Mouse (Mus musculus): ENCODE data around the gene Gab2. TPM values are rescaled to one million over a fixed set of nuclear protein-coding genes. Genes with fewer than 3 reads are reported as not detected.

Gene Gab2
- 10 to 100 TPM; 10.6 to 12.7 TPM for total RNA-seq (2021)

DNA sequence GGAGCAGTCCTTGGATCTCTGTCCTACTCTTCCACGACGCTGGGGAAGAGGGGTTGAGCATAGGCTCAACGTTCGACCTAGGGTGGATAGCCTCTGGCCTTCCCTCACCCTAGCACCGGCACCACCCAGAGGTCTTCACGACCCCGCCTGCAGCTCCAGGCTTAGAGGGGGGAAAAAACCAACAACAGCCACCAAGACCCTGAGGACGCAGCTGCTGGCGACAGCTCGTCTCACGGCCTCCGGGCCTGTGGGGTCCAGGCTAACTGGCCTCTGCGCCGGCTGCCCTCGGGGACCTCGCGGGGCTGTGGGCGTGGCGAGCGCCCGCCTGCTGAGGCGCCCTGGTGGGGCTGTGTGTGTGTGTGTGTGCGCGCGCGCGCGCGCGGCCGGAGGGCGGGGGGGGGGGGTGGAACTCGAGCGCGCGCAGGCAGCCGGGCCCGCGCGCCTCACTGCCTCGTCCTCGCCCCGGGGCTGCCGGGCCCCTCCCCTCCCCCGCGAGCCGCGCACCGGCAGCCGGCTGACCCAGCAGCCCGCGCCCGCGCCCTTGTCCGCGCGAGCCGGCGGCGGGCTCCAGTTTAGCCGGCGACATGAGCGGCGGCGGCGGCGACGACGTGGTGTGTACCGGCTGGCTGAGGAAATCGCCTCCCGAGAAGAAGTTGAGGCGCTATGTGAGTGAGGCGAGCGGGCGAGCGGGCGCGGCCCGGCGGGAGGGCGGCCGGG is at the start of gene Gab2:
Gene Gab2, plus strand, starts transcription at position 345 of the 717 bp plus-strand sequence.
- DNase-seq, result peak; percentile 58 to 60

DNA sequence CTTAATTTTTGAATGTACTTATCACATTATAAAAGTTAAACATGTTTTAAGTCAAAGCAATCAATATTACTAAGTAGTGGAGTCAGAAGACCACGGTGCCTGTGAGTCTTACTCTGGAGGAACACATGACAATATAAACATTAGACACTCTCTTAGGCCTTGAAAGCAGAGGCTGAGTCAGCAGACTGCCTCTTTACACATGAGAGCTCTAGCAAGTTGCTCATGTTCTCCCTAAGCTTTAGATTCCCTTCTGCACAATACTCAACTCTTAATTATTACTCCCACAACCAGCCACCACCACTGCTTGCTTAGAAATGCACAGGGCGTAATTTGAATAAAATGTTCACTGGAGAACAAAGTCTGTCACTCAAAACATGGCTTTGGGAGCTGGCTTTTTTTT is 49.0 kb upstream of the Gab2 start:
- no peak for DNase-seq

DNA sequence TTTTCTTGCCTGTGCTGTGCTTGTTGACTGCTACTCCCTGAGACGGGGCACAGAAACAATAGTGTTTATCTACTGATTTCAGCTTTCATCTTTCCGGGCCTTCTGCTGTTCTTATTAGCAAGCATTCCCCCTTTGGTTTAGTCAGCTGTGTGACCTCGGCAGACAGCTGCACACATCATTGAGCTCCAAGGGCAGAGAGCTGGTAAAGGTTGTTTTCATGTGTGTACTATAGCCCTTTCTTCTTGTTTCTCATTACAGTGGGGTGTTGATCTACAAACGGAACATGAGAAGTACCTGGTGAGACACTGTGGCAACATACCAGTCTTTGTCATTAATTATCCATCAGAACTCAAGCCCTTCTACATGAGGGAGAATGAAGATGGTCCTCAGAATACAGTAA is 41.7 kb upstream of the Gab2 start:
- DNase-seq, result no peak

DNA sequence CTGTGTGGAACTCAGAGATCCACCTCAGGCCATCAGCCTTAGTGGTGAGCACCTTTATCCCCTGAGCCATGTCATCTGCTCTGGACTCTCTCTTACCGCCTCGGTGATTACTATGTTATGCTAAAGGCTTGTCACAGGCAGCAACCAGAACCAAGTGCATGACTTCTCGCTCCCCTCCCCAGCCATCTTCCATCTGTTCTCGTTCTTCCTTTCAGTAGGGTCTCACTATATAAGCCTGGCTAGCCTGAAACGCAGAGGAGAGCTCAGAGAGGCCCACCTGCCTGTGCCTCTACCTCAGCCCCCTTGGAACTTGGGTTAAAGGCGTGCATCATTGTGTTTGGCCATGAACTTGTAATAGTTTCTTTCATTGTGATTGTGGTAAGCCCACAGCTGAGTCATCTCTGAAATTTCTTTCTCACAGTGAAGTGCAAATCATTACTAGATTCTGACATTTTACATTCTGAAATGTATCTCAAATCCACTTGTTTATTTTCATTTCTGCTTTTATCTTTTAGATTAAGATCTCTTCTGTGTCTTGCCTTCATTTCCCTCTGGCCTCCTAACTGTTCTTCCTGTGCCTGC is 39.4 kb upstream of the Gab2 start:
- DNase-seq, result no peak

DNA sequence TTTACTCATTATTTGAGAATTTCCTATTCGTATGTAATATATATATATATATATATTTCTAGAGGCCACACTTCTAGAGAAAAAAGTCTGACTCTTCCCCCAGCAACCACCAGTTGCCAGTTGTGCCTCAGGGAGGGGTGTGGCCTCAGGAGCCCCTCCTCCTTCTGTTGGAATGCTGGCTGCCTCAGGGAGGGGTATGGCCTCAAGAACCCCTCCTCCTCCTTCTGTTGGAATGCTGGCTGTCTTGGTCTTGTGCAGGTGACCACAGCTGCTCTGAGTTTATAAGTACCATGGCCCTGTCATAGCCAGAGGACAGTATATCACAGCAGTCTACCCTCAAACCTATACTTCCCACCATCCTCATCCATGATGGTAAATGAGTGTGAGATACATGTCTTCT is 38.4 kb upstream of the Gab2 start:
- DNase-seq, result no peak

DNA sequence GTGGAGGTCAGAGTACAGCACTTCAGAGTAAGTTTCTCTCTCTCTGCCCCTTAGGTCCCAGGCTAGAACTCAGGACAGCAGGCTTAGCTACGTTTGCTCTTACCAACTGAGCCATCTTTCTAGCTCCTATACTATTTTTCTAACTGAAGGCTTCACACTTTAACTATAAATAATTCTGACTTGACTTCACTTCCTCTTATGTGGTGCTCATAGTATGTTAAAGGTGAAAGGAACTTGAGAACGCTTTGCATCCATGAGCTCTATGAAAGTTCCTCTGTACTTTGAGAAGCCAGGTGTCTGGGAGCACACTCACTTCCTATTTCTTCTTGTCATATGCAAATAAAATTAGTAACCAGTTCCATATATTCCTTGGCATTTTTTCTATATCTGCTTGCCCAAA is 20.4 kb upstream of the Gab2 start:
- no peak for DNase-seq

DNA sequence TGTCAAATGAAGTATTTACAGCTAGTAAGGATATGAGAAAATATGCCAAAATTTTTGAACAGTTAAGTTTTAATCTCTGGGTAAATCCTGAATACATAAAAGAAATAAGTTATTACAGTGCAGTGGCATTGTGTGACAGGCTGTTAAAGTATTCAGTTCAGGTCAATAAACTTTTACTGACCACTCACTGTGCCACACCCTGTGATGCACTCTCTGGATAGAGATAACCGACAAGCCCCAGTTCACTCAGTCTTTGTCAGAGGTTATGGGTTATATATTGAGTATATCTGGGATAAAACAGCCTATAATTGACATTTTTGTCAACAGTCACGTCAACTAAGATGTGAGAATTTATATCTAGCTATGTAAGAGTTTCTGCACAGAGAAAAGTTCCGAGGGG is 9.9 kb upstream of the Gab2 start:
- no peak for DNase-seq

DNA sequence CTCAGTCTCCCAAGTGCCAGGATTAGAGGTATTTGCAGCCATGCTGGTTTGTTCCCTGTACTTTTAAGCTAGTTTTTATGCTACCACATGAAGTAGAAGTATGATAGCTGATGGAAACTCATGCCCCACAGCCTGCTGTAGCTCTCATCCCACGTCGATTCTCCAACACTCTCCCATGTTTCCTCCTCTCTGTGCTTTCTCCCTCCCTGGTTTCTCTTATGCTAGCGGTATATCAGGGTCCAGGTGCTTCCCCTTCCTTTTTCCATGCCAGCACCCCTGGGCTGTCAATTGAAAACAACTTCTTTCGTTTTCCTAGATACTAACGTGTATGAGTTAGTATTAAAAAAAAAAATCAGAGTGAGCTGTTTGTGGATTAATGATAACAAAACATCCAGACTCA is 9.3 kb upstream of the Gab2 start:
- no peak for DNase-seq

DNA sequence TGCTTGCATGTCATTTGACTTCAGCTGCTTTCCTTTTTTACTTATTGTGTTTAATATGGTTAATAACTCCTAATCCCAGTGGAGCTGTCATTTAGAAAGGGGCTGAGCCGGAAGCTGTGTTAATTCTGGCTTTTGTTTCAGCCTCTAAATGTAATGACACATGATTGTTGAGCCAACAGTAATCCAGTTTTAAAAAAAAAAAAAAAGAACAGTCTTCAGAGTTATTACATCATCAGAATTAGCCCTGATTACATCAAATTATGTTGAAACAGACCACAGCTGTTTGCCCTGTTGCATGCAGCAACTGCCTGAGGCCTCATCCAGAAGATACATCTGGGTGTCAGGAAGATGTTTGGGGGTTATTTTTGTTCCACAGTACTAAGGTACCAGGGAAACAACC is 6.4 kb upstream of the Gab2 start:
- DNase-seq, result no peak

DNA sequence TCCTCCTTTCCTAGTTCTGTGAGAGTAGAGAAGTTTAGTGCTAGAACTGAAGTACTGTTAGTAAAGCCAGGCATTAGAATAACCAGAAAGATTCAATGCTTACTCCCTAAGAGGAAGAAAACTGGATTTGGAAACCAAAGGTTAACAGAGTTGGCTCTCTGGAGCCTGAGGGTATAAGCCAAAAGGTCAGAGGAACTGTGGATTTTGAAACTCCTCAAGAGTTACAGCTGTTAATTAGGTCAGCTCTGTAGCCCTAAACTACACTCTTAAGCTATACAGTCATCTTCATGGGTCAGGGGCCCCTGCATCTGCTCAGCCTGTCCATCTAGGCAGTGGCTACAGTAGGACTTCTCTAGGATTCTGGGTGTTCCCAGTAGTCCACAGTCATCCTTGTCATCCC is 4.4 kb upstream of the Gab2 start:
- no peak for DNase-seq

DNA sequence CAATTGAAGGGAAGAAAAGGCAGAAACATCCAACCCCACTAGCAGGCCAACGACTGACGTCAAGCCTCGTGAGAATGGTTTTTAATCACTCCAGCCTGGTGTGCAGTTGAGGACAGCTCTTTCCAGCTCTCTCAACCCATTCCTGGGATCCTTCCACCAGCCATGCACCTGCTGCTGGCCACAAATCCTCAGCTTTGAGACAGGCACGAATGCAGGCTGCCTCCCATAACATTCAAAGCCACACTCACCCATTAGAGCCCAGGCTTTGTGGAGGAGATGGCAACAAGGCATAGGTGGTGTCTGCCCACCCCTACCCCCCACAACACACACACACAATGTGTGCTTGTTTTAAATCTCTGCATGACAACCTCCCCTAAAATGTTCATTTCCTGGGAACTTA is 2.7 kb upstream of the Gab2 start:
- no peak for DNase-seq

DNA sequence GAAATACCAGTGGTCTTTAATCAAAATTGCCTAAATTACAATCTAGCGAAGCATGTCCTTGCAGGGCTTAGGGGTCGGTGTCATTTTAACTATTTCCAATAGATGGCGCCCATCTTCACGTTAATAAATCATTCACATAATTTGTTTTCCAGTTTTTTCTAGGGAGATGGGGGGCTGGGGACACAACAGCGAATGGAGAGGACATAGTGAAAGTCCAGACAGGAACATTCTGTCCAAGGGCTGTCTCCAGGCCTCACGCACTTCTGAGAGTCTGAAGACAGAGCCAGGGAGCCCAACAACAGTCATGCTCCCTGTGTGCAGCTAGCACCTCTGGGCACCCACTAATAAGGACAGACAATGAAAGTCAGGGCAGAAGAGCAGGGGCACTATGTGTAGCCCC is 2.2 kb upstream of the Gab2 start:
- DNase-seq, result peak in 1 of 2 experiments; percentile 14

DNA sequence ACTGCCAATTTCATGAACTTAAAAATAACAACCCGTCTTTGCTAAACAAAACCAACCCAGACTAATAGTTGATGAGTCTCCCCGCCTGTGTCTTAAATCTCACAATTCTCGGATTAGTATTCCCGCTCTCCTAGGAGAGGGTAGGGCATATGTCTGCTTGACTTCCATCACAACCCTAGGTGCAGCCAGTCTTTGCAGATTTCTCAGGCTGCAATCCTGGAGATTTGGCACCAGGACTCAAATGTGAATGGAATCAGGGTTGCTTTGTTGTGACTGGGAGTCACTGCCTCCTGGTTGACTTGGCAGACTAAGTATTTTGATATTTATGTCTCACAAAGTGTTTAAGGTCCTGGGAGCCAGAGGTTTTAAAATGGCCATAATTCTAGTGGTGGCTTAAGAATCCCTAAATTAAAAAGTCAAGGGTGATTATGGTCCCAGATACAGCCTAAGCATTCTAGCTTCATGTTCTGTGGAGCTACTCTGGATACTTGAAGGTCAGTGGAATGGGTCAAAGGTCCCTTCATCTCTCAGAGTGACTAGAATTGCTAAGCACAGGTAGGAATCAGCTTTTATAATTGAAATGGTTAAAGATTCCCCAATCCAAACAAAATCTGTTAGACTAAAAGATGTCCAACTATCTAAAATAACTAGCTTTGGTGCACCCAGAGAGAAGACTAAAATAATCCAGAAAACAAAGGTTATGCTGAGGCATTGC is 1.6 kb upstream of the Gab2 start:
- no peak for DNase-seq

DNA sequence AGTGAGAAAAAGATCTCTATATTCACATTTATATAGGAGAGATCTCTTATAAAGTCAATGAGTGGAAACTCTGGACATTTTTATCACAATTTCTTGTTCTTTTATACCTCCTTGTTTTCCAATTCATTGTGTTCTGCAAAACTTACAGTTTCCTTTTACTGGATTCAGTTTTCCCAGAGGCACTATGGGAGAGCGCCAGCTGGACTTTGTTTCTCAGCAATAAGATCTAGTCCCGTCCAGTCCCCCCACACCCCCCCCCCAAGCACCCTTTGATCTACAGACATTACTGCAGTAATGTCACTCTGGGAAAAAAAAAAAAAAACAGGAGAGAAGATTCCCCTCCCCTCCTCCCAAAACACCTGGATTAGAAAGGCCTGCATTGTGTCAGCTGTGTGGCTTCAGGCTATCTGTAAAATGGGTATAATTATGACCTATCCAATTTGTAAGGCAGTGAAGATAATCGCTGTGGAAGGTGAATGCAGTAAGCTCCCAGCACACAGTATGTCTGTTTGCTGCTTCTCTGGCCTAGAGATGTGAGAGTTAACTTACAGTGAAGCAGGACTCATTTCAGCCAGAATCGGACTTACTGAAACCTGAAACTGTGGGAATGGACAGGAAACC is 655 bp upstream of the Gab2 start:
- DNase-seq, result no peak

DNA sequence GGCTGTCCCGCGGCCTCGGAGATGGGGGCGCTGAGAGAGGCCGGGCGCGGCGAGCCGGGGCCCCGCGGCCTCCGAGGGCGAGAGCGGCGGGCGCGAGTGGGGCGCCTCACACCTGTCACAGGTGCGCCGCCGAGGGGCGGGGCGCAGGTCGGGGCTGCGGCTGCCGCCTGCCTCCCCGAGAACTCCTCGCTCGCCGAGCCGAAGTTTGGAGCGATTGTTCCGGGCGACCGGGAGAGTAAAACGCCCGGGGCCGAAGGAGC is 503 bp downstream of the Gab2 start:
- no peak for DNase-seq

DNA sequence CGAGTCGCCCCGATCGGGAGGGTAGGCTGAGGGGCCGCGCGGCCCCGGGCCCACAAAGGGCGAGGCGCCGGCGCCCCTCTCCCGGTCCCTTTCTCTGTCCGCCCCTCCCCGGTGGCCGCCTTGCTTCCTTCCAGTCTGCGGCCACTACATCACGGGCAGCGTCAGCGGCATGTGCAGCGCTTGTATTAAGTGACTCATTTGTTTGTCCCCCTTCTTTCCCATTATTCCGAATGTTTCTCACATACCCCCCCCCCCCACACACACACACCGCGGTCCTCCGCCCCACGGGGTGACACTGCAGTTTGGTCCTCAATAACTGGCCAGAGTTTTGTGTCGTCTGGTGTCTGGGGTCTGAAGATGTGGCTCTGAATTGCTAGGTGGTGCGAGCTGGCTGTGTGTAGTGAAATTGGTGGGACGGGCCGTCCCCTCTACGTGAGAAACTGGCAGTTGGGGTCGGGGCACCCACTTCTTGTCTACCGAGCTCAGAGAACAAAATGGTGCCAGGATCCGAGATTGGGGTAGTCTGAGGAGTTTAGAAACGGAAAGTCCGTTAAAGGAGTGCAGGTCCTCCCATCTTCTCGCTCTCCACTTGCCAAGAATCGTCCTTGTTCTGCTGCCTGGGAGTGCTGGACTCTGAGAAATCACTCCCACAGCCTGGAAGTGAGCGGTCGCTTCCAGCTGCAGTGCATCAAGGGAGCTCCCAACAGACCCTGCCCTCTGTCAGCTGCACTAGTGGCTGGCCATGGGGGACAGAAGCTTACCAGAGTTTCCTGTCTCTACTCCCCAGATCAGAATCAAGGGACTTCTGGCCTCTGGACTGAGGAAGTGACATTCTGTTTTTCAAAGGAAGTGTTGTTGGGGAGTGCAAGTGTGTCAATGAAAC is 1.1 kb downstream of the Gab2 start:
- peak; percentile 18 to 24 for DNase-seq

DNA sequence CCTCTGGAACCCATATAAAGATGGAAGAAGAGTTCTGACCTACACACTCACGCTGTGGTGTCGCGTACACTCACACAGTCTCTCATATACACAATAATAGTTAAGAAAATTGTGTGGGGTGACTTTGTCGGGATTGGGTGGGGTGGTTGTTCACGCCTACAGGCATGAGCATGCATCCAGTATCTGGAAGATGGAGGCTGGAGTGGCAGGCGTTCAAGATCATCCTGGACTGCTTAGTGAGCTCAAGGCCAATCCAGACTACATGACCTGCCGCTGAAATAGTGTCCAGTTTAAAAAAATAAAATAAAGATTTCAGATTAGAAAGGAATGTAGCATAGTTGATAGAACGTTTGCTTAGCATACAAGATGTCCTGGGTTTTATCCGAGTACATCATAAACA is 2.2 kb downstream of the Gab2 start:
- DNase-seq, result no peak

DNA sequence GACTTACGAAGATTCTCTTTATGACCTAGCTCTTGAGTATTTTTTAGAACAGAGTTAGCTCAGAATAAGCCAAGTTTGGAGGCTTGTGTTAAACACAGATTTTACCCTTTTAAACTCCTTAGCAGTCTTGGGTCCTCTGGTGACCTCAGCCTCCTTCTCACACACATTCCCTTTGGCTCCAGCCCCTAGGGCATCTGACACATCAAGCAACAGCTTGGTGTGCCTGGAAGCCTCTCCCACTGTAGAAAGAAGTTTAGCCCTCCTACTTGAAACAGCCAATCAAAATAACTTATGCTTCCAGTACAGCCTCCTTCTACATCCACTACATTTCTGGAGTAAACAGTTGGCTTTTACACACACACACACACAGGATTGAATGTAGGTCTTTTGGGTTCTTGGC is 2.8 kb downstream of the Gab2 start:
- DNase-seq, result no peak

DNA sequence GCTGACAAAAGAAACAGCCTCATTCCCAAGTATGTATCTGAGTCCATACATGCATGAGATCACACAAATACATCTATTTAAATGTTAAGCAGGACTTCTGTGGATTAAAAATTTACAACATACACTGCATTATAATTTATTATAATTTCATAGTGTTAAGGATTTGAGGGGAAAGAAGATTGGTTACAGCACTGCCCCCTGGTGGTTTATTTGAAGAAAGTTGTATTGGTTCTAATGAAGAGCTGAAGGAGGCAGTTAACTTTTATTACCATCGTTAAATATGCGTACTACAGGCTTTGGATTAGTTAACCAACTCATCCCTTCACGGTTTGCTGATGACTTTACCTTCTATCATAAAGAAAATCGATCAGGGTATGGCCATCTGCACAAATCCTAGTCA is 3.9 kb downstream of the Gab2 start:
- DNase-seq, result no peak

DNA sequence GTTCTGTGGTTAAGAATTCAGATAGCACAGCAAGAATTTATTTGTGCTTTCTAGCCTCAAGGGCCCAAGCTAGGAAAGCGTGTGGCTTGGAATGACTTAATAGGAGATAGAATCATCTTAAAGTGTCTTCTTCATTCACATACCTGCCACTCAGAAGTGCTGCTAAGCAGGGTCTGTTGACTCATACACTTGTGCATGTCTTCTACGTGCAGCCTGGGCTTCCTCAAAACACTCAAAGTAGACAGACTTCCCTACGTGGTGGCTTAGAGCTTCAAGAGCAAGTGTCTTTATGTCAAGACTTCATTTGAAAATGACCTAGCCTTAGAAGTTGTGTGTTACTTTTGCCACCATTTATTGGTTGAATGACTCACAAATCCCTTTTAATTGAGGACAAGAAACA is 12.9 kb downstream of the Gab2 start:
- DNase-seq, result no peak

DNA sequence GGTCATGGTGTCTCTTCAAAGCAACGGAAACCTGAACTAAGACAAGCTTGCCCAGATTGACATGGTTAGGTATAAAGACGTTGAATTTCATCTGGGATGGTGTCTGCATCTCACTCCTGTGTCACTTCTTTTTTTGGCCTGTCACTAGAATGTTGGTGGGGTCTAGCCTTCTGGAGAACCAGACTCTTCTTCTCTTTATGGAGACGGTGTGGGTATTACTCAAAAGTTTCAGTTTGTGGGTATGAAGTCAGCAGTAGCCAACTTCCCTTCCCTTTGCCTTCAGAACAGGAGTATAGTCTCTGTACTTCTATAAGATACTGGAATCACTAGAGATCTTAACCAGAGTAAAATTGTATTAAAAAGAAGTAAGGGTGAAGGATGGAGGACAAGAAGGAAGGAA is 26.7 kb downstream of the Gab2 start:
- DNase-seq, result no peak

DNA sequence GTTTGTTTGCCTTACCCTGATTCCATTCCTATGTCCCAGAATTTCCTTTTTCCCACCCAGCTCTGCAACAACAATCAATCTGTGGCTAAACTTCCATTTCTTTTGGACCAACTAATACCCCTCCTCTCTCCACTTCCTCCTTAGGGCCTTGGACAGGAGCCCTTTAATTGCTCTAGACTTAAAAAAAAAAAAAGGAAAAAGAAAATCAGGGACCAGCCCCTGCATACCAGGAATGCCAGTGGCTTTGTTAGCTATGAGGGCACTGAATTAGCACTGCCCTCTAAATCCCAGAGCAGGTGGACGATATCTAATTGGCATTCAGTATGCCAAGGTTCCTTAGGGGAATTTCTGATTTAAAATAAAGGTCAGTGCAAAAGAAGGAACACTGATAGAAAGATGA is 47.6 kb downstream of the Gab2 start:
- no peak for DNase-seq

DNA sequence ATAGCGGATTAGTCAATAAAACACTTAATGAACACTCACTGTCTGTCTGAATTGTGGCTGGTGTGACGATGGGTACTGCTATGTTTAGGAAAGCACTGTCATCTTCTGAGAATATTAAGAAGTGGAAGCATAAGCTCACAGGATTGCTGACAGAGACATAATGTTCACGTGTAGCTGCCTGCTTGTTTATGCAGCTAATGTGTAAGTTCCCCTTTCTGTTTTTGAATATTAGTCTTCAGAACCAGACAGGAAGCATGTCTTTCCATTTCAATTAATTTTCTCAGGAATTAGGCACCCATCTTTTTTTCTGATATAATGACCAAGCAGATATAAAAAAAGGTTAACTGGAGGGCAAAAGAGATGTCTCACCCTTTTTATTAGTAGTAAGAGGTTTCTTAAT is 55.1 kb downstream of the Gab2 start:
- DNase-seq, result no peak
